Mouse (Mus musculus): ENCODE data around the gene Tmem220. TPM values are rescaled to one million over a fixed set of nuclear protein-coding genes. Genes with fewer than 3 reads are reported as not detected.

The Tmem220 gene
- total RNA-seq, 4 experiments from 2014 or later, result 0.67 to 1.2 (median 1.1) TPM

DNA sequence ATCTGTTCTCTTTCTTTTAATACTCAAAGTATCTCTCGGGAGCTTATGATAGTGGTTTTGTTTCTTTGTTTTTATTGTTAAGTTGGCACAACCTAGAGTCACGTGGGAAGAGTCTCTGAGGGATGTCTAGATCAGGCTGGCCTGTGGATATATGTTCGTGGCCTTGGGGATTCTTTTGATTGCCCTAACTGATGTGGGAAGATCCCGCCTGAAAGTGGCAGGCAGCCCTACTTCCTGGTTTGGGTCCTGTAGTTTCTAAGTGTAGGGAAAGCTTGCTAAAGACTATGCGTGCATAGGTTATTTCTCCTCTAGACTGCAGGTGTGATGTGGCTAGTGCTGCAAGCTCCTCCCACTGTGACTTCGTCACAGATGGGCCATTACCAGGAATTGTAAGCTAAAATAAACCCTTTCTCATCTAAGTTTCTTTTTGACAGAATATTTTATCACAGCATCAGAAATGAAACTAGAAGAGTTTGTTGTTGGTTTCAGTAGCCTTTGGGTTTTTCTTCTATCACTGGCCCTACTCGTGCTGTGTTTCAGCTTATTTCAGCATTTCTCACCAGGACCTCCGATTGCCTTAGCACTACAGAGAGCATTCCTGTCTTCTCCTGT, 29.9 kb downstream of the Tmem220 start:
- no peak for DNase-seq (ENCODE audit: low spot score in 2 of 2)

- no peak for DNase-seq (ENCODE audit: low spot score in 2 of 2)
These were observed 36.4 kb downstream of the Tmem220 start for GRCm38 (mm10) chr11:67061311-67061710.

DNA sequence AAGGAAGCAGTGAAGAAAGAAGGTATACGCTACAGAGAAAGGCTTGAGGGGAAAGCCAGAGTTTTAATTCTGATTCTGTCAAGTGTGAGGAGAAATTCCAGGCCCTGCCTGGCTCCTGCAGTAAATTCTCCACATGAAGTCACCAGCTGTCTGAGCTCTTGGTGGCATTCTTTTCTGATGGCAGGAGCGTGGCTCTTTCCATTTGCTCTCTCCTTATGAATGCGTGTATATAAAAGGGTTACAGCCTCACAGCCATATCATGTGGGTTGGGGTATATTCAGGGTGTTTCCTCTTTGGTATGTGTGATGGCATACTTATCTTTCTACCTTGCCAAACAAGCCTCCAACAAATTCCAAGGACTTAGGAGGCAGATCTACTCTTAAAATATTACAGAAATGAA, 37.8 kb downstream of the Tmem220 start:
- DNase-seq (ENCODE audit: low spot score in 2 of 2), result peak in 1 of 2 experiments; percentile 32

DNA sequence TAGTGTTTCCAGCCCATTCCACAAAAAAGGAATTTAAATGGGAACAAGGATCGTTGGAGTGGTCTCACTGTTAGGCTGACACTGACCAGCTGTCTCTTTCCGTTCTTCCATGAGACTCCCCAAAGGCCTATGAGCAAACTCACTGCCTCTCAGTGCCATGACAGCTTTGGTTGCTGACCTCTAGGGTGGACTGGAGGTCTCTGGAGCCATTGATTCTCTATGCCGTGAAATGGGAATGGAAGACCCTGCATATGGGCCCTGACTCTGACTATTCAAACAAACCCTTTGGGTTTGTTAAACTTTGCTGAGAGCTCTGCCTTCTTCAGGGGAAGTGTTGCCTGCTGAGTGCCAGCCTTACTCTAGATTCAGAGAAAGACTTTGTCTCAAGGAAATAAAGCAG, 42.8 kb downstream of the Tmem220 start:
- no peak for DNase-seq (ENCODE audit: low spot score in 2 of 2)

DNA sequence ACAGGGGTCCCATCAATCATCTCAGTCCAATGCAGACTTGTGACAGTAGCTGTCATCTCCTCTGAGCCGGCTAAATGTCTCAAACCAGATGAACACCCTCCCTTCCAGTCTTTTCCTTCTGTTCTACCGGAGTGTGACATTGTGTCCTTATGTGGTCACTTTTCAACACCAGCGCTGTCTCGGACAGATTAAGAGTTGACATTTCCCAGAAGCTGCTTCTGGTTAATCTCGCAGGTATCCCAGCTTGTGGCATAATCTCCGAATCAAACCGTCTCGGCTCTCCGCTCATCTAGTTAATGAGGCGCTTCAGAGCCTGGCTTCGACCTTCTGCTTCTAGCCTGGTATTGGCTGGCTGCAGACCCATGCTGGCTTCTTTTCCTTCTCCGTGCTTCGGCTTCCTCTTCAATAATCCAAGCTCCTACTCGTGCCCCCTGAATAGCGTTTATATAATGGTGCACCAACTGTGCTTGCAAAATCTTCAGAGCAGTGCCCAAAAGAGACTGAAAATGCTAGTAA, 47.7 kb downstream of the Tmem220 start:
- DNase-seq (ENCODE audit: low spot score in 2 of 2), result no peak

DNA sequence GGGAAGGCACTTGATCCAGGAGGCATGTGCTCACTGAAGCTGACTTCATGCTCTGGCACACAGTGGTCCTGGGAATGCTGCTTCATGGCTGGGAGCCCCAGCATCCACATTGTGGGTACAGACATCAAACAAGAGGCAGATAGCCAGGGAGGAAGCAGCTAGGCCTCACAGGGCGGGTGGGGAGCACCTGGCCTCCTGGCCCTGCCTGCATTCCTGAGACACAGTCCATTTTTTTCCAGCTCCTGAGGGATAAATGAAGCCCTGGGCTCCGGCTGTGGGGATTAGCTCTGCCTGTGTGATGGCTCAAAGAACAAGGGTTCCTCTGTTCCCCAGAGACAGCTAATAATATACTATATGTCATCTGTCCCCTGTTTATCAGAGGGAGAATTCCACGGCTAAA, 50.1 kb downstream of the Tmem220 start:
- no peak for DNase-seq (ENCODE audit: low spot score in 2 of 2)

- DNase-seq (ENCODE audit: low spot score in 2 of 2), result no peak
These were observed 51.8 kb downstream of the Tmem220 start for GRCm38 (mm10) chr11:67076781-67077180.

- no peak for DNase-seq (ENCODE audit: low spot score in 2 of 2)
These were observed 52.5 kb downstream of the Tmem220 start for GRCm38 (mm10) chr11:67077435-67077834.

GRCm38 (mm10) chr11:67078000-67078399, 53.0 kb downstream of the Tmem220 start, which contains the start of gene Myh3:
Myh3 (plus strand) TSS chr11:67078300.
- DNase-seq (ENCODE audit: low spot score in 2 of 2), result no peak

GRCm38 (mm10) chr11:67078888-67079287, 53.9 kb downstream of the Tmem220 start:
- DNase-seq (ENCODE audit: low spot score in 2 of 2), result no peak

- no peak for DNase-seq (ENCODE audit: low spot score in 2 of 2)
These were observed 54.8 kb downstream of the Tmem220 start for GRCm38 (mm10) chr11:67079740-67080139.

DNA sequence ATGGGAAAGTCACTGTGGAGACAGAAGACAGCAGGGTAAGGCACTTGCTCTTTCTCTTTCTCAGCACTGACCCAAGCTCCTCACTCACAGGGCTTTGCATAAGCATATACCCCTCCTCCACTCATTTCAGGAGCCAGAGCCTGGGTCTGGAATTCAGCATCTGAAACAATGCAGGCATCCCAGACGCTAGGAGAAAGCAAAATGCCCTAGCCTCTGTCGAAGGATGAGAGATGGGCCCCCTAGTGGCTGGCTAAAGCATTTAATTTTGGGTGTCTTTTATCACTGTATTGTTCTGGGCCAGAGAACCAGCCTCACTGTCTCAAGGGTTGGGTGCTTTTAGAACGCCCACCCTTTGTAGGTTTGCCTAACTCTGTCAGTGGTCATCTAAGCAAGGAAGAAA, 55.2 kb downstream of the Tmem220 start:
- no peak for DNase-seq (ENCODE audit: low spot score in 2 of 2)

GRCm38 (mm10) chr11:67081125-67081649, 56.2 kb downstream of the Tmem220 start:
- DNase-seq (ENCODE audit: low spot score in 2 of 2), result no peak

GRCm38 (mm10) chr11:67082188-67082587, 57.2 kb downstream of the Tmem220 start:
- no peak for DNase-seq (ENCODE audit: low spot score in 2 of 2)

- DNase-seq (ENCODE audit: low spot score in 2 of 2), result no peak
These were observed 57.8 kb downstream of the Tmem220 start for GRCm38 (mm10) chr11:67082793-67083192.

- DNase-seq (ENCODE audit: low spot score in 2 of 2), result no peak
These were observed 58.3 kb downstream of the Tmem220 start for GRCm38 (mm10) chr11:67083239-67083638.

GRCm38 (mm10) chr11:67083712-67084340, 58.9 kb downstream of the Tmem220 start:
- DNase-seq (ENCODE audit: low spot score in 2 of 2), result no peak

Other genes with a start within 250 kb of the Tmem220 start
- under 1 TPM; 0.21 to 0.33 (median 0.25) TPM for gene Pirt, start 113.2 kb upstream of the Tmem220 start, total RNA-seq (2022)
- not detected for gene Tmem238l, start 68.5 kb upstream of the Tmem220 start, total RNA-seq (2022)
- gene Adprm, start 27.4 kb downstream of the Tmem220 start, total RNA-seq (2022), result 10 to 100 TPM; 24.6 to 30.2 (median 28.9) TPM
- gene Sco1, start 27.5 kb downstream of the Tmem220 start, total RNA-seq (2022), result 10 to 100 TPM; 10.2 to 15.0 (median 11.0) TPM
- gene Myh3, start 53.1 kb downstream of the Tmem220 start, total RNA-seq (2022), result 1 to 10 TPM; 3.4 to 6.9 (median 5.3) TPM
- 1 to 10 TPM in 2 of 4 experiments, under 1 TPM in 2; 0.67 to 1.4 (median 0.99) TPM for gene Myh2, start 145.9 kb downstream of the Tmem220 start, total RNA-seq (2022)
- under 1 TPM; 0.35 to 0.89 (median 0.65) TPM for gene Myh1, start 174.9 kb downstream of the Tmem220 start, total RNA-seq (2022)
- gene Myh4, start 212.9 kb downstream of the Tmem220 start, total RNA-seq (2022), result 1 to 10 TPM in 3 of 4 experiments, under 1 TPM in 1; 0.28 to 9.3 (median 5.5) TPM